Mouse (Mus musculus) thymus, adult 2 months (tissue): ENCODE measurements around the gene Ptgds. TPM values are rescaled to one million over a fixed set of nuclear protein-coding genes. Genes with fewer than 3 reads are reported as not detected.

Experiments used
- DNase-seq: peaks from one replicate; pipeline ENCODE4 v3.0.0; 2021
- H3K27ac ChIP-seq: fragments of 200-500 bp; 2 replicates; pipeline ENCODE4 v1.5.1; 2012; ENCODE audit warnings: low read length, control low read depth; ENCODE audit not compliant: control insufficient read depth, insufficient read depth
- H3K27me3 ChIP-seq: fragments of 200-500 bp; 2 replicates; pipeline ENCODE4 v1.6.1; 2012; ENCODE audit warnings: mild to moderate bottlenecking, low read length, moderate library complexity, mixed read lengths; ENCODE audit not compliant: control insufficient read depth, insufficient read depth
- H3K36me3 ChIP-seq: fragments of 200-500 bp; 2 replicates; pipeline ENCODE4 v1.6.1; 2012; ENCODE audit warnings: mild to moderate bottlenecking, low read length, moderate library complexity; ENCODE audit not compliant: control insufficient read depth, insufficient read depth
- H3K4me1 ChIP-seq: fragments of 200-500 bp; replicated peaks from 2 replicates; pipeline ENCODE4 v1.6.1; 2012; ENCODE audit warnings: low read length; ENCODE audit not compliant: control insufficient read depth, insufficient read depth
- H3K4me3 ChIP-seq: fragments of 200-500 bp; 2 replicates; pipeline ENCODE4 v1.5.1; 2012; ENCODE audit warnings: mild to moderate bottlenecking, low read length, control low read depth, moderate library complexity; ENCODE audit not compliant: control insufficient read depth, insufficient read depth
- CTCF ChIP-seq: fragments of 200-500 bp; IDR thresholded peaks from 2 replicates; pipeline ENCODE4 v1.5.1; 2012; ENCODE audit warnings: mild to moderate bottlenecking, control low read depth, low read length, moderate library complexity, borderline replicate concordance; ENCODE audit not compliant: control insufficient read depth, poor library complexity, insufficient read depth; ENCODE audit errors: extremely low read depth
- POLR2A ChIP-seq: fragments of 200-500 bp; IDR thresholded peaks from 2 replicates; pipeline ENCODE4 v1.6.1; 2012; ENCODE audit warnings: mild to moderate bottlenecking, low read length, control low read depth, moderate library complexity; ENCODE audit not compliant: control insufficient read depth, poor library complexity, insufficient read depth; ENCODE audit errors: extremely low read depth
- WGBS: fragments of 180-500 bp; shearing (Covaris S2); methylation state at CpG from one replicate; pipeline ENCODE4 v1.1.7; 2018; 5-methylcytosine and 5-hydroxymethylcytosine counted together
- polyA plus RNA-seq: library from polyadenylated mRNA; depleted of rRNA; stranded (reverse); fragments of >200 nt; gene quantifications from 2 replicates; pipeline ENCODE4 v1.2.3, GENCODE M21; 2012

Gene Ptgds
- polyA plus RNA-seq, 1 experiment, result 13.8 TPM

GRCm38 (mm10) chr2:25428442-25429236 is 41.2 kb downstream of the Ptgds start, which contains the start of gene Abca2:
TSS of gene Abca2 (plus strand) at chr2:25428703.
- Histone ChIP-seq H3K27me3 (no peaks in the 10 kb centered on the region), H3K36me3 (no peaks in the 10 kb centered on the region), H3K4me3 (peak within 1 kb of the TSS; percentile 66), H3K4me1 (peaks cover 24% of the 10 kb centered on the region), H3K27ac (no peak within 1 kb of the TSS)
- TF ChIP-seq CTCF, result peak; percentile 99
- peak; percentile 57; the same call in 1 of the 2 replicates for TF ChIP-seq POLR2A
- WGBS, result under 1% methylated on average over 89 of the region's 89 CpGs
- DNase-seq, result peak; percentile 95

- 89% methylated on average over 5 of the region's 5 CpGs for WGBS
Measured at GRCm38 (mm10) chr2:25427256-25427655, 42.6 kb downstream of the Ptgds start.

GRCm38 (mm10) chr2:25426721-25427191 is 43.1 kb downstream of the Ptgds start:
- peak; percentile 60 for DNase-seq
- Histone ChIP-seq H3K27me3 (no peaks in the 10 kb centered on the region), H3K4me1 (peaks cover 39% of the 10 kb centered on the region), H3K27ac (no peak overlapping the region), H3K4me3 (no peak overlapping the region), H3K36me3 (no peaks in the 10 kb centered on the region)
- TF ChIP-seq CTCF, result peak; percentile 61; the same call in 1 of the 2 replicates
- TF ChIP-seq POLR2A, result no peak
- WGBS, result 4% methylated on average over 5 of the region's 5 CpGs

More at GRCm38 (mm10) chr2:25427256-25427655, 42.6 kb downstream of the Ptgds start:
- Histone ChIP-seq H3K36me3 (no peaks in the 10 kb centered on the region), H3K27me3 (no peaks in the 10 kb centered on the region), H3K4me1 (peaks cover 36% of the 10 kb centered on the region), H3K27ac (no peak overlapping the region), H3K4me3 (no peak overlapping the region)
- DNase-seq, result no peak
- TF ChIP-seq POLR2A (no peak), CTCF (no peak)

- no peak for TF ChIP-seq POLR2A
- TF ChIP-seq CTCF, result no peak
- H3K36me3 ChIP-seq, result no peaks in the 10 kb centered on the region
- DNase-seq, result no peak
- peaks cover 39% of the 10 kb centered on the region for H3K4me1 ChIP-seq
- 63% methylated on average over 27 of the region's 27 CpGs for WGBS
- H3K4me3 ChIP-seq, result no peak overlapping the region
- H3K27me3 ChIP-seq, result no peaks in the 10 kb centered on the region
- no peak overlapping the region for H3K27ac ChIP-seq
Measured at GRCm38 (mm10) chr2:25425481-25425880, 44.4 kb downstream of the Ptgds start.

GRCm38 (mm10) chr2:25423626-25424025 is 46.2 kb downstream of the Ptgds start:
- TF ChIP-seq CTCF (no peak), POLR2A (no peak)
- no peak for DNase-seq
- peaks cover 29% of the 10 kb centered on the region for H3K4me1 ChIP-seq
- WGBS, result 79% methylated on average over 1 of the region's 1 CpGs
- H3K27me3 ChIP-seq, result no peaks in the 10 kb centered on the region
- H3K4me3 ChIP-seq, result no peak overlapping the region
- H3K27ac ChIP-seq, result no peak overlapping the region
- H3K36me3 ChIP-seq, result no peaks in the 10 kb centered on the region

- H3K4me1 ChIP-seq, result peaks cover 25% of the 10 kb centered on the region
- peak; percentile 35 for DNase-seq
- no peaks in the 10 kb centered on the region for H3K27me3 ChIP-seq
- H3K4me3 ChIP-seq, result no peak within 1 kb of the TSS
- TF ChIP-seq POLR2A (no peak), CTCF (0 out of 2 replicates have a peak, but pooled peaks have one; percentile 30)
- peak within 1 kb of the TSS; percentile 1; the same call in 1 of the 2 replicates for H3K27ac ChIP-seq
- no peaks in the 10 kb centered on the region for H3K36me3 ChIP-seq
- 14% methylated on average over 17 of the region's 17 CpGs for whole genome bisulfite sequencing
Measured at GRCm38 (mm10) chr2:25422587-25423410, 47.0 kb downstream of the Ptgds start, which contains the start of gene Fut7. TSS of gene Fut7 (plus strand) at chr2:25423267.
